Mouse (Mus musculus): ENCODE data around the gene Tnrc6b.

DNA sequence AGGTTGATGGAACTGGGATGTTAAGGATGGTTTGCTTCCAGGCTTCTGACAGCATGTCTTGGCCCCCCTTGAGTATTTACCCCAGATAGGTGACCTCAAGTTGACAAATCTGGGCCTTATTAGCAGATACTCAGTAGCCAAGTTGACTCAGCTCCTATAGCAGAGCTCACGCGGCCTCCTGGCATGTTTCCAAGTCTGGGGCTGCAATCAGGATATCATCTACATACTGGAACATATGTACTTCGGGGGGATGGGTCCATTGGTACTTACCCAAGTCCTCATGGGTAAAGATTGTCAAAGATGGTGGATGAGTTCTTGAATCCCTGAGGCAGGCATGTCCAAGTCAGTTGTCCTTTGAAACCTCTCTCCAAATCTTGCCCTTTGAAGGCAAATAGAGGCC lies 67.9 kb downstream of the Tnrc6b start:
- TF ChIP-seq JUND (IDR thresholded peaks at IDR 0.05; ENCODE audit: low read depth, low read length) (no peak), USF1 (IDR thresholded peaks at IDR 0.05; ENCODE audit: low read depth, low read length) (no peak), CTCF (IDR thresholded peaks at IDR 0.05 in 2 of 3, conservative IDR thresholded peaks at IDR 0.05 in 1 of 3; ENCODE audit: control insufficient read depth in 1 of 3, insufficient read depth in 1 of 3, low read depth in 2 of 3, low read length in 3 of 3, poor library complexity in 1 of 3, severe bottlenecking in 1 of 3) (no peak), E2F4 (IDR thresholded peaks at IDR 0.05; ENCODE audit: borderline replicate concordance, low read depth, low read length) (no peak), TAL1 (IDR thresholded peaks at IDR 0.05; ENCODE audit: low read length) (no peak), POLR2A (IDR thresholded peaks at IDR 0.05; ENCODE audit: control insufficient read depth in 1 of 2, insufficient read depth in 1 of 2, low read depth in 1 of 2, low read length in 2 of 2, poor library complexity in 1 of 2) (no peak)

Data from MEL (cell line).